Mouse (Mus musculus): Measurements from ENCODE around the gene Dnase2b.

Gene Dnase2b

DNA sequence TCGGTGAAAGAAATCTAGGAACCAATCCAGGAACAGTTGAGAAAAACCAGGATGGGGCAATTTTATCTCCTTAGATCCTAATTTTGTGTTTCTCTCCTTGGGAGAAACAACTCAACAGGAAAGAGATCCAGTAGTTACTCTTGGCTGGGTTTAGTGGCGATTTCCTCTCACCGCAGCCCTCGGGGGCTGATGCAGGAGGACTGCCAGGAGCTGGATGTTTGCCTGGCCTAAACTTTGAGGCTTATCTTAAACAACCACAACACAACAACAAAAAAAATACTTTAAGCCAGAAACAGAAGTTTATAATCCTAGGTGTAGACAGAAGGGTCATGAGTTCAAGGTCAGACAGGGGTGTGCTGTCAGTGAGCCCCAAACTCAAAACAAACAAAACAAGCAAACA, 3.6 kb downstream of the Dnase2b start:
- DNase-seq = peak in 1 of 2 experiments; percentile 12

DNA sequence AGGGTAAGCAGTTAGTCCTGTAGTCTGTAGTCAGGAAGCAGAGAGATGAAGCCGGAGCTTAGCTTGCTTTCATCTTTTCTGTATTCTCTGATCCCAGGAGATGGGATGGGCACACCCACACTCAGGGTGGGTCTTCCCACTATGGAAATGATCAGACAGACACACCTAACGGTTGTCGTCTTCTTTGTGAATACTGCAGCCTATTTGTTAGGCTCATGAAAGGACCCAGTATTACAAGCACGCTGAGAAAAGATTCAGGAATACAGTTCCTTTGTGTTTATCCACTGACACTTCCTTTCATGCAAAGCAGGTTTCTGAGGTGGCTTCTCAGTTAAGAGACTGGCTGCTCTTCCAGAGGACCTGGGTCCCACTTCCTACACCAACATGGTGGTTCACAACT, 4.1 kb downstream of the Dnase2b start:
- no peak for DNase-seq

DNA sequence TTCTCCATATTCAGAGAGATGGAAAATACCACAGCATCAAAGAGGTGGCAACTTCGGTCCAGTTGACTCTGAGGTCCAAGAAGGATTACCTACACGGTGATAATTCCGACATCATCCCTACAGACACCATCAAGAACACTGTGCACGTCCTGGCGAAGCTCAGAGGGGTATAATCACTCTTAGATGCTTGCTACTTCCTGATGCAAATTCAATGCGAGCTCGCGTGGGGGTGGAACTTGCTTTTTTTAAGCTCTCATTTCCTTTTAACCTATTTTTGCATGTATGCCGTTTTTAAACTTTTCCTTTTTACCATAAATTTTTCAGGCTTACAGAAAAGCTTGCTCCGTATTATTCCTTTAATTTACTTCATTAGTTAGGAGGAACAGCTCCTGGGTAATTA, 5.1 kb downstream of the Dnase2b start:
- no peak for DNase-seq

DNA sequence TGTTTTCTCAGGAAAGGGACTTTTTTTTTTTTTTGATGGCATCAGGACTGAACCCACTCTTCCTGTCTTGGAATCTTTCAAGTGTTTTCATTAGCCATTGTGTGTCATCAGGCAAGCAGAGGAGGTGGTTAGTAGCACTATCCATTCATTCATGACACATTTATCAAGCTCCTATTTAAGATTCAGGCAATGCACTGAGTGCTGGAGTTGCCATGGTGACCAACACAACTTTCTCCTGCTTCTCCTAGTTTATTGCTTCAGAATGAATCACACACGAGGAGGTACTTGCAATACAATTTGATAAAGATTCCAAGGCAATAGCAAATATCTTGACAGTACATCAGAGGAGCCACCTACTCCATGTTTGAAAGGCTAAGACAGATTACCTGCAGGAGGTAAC, 8.0 kb downstream of the Dnase2b start:
- DNase-seq = no peak

DNA sequence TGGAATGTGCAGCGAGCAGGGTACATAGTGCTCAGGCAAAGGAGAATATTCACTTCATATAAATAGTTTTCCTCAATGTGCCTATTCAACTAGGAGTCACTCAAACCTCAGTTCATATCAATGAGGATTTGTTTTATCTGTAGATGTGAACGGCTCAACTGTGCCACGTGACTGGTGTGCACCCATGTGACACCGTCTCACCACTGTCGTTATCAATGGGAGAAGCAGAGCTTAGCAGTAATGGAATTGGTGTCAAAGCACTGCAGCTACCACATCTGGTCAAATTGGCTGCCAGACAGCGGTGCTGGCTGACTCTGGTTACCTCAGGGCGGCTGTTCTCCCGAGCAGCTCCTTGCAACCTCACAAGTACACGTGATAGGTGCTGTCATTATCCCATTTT, 10.7 kb downstream of the Dnase2b start:
- DNase-seq = no peak

- DNase-seq = no peak
Measured at GRCm38 (mm10) chr3:146602531-146602930, 12.9 kb downstream of the Dnase2b start.

GRCm38 (mm10) chr3:146601205-146601604, 14.2 kb downstream of the Dnase2b start:
- DNase-seq = no peak

DNA sequence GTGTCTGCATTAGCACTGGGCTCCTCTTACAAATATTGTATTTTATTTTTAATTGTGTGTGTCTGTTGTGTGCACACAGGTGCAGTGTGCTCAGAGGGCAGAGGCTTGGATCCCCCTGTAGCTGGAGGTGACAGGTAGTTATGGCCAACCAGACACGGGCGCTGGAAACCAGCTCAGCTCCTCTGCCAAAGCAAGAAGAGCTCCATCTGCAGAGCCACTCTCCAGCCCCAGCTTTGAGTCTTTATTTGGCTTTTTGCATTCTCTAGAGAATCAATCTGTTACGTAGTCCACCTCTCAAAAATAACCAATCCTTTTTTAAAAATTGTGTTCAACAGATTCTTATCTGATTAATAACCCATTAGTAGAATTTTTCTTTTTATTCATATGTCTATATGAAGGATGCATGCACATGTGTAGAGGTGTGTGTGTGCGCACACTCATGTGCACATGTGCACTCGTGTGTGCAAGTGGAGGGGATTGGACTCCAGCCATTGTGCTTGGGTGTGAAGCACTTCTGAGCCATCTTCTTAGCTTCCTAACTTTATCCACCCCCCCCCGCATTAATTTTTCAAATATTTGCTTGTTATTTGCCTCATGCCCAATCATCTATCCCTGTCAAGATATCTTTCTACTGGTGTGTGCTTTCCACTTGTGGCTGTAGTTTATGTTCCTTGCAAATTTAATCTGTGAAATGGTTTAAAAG, 16.0 kb downstream of the Dnase2b start:
- DNase-seq = no peak

DNA sequence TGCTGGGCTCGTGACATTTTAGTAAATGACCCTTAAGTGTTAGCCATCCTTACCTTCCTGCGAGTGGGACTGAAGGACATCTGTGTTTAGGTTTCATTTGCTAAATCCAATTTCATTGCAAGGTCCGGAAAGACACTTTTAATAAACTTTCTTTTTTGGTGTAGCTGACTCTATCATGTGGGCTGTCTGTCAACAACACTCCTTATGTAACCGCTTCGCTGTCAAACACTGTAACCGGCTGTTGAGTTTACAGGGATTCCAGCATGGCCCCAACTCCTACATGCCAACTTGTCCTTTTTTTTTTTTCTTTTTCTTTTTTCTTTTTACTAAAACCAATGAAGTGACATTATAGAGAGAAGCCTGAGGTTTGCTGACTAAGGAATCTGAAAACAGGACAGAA, 17.0 kb downstream of the Dnase2b start:
- DNase-seq = no peak

DNA sequence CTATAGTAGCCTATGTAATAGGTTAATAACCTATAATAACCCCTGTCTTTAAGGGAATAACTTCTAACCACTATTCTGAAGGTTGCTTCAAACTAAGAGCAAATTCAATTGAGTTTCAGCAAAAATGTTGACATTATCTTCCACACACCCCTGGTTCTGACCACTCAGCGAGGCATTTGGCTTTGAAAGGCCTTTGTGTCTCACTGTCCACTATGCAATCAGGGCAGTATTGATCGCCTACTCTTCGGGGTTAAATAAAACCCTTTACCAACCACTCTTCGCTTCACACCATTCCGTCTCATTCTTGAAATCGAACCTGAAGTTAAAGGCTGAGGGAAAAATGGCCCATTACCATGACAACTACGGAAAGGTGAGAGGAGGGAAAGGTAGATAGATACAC, 18.5 kb downstream of the Dnase2b start:
- no peak for DNase-seq

- no peak for DNase-seq
Measured at GRCm38 (mm10) chr3:146596387-146596786, 19.0 kb downstream of the Dnase2b start.

DNA sequence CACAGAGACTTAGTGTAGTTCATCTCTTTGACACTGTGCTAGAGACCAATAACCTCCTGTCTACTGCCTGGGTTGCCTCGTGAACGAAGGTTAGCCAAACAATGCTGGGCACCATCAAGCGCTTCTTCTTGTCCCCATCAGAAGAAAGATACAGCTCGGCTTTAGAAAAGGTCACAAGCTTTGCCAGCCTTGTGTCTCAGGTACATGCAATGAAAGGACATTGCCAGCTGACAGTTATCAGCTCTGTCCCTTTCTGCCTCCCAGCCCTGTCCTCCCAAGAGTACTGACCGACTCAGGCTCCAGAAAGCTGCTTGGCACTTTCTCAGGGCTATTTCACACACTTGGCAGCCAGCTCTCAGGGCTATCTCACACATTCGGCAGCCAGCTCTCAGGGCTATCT, 20.0 kb downstream of the Dnase2b start:
- no peak for DNase-seq

DNA sequence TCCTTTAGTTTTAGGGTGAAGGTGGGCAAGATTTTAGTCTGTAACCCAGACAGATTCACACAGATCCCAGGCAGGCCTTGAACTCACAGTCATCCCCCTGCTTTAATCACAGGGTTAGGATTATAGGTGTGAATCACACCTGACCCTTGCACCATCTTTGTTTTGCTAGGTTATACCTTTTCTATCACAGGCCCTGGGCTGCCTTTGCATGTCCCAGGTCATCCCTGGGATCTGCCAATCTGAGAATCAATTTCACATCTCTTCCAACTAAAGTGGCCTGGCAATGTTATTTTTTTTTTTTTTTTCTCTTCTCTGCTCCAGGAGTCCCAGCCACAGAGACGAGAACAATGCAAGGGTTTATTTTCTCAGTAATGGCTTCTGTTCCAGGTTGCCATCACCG, 23.8 kb downstream of the Dnase2b start:
- no peak for DNase-seq

- DNase-seq = no peak
Measured at GRCm38 (mm10) chr3:146591159-146591558, 24.2 kb downstream of the Dnase2b start.

GRCm38 (mm10) chr3:146589523-146589922, 25.9 kb downstream of the Dnase2b start:
- DNase-seq = no peak

GRCm38 (mm10) chr3:146586616-146587015, 28.8 kb downstream of the Dnase2b start:
- DNase-seq = no peak

GRCm38 (mm10) chr3:146583908-146584307, 31.5 kb downstream of the Dnase2b start:
- no peak for DNase-seq

GRCm38 (mm10) chr3:146583478-146583877, 31.9 kb downstream of the Dnase2b start:
- DNase-seq = no peak

GRCm38 (mm10) chr3:146580039-146580729, 35.2 kb downstream of the Dnase2b start:
- DNase-seq = no peak

- DNase-seq = no peak
Measured at GRCm38 (mm10) chr3:146577591-146577990, 37.8 kb downstream of the Dnase2b start.

- DNase-seq = no peak
Measured at GRCm38 (mm10) chr3:146571341-146571740, 44.1 kb downstream of the Dnase2b start.

- no peak for DNase-seq
Measured at GRCm38 (mm10) chr3:146570939-146571338, 44.5 kb downstream of the Dnase2b start.

GRCm38 (mm10) chr3:146570148-146570782, 45.1 kb downstream of the Dnase2b start, which contains the start of gene Uox:
TSS of gene Uox (plus strand) at chr3:146570426.
- DNase-seq = no peak

GRCm38 (mm10) chr3:146569594-146569993, 45.8 kb downstream of the Dnase2b start:
- no peak for DNase-seq

Data from kidney, postnatal 4 days (tissue).